Mouse (Mus musculus): ENCODE measurements around the gene Tff1.
A peak's percentile ranks its signal among the peaks of the same experiment; 100 is the strongest.

Tff1 gene

DNA sequence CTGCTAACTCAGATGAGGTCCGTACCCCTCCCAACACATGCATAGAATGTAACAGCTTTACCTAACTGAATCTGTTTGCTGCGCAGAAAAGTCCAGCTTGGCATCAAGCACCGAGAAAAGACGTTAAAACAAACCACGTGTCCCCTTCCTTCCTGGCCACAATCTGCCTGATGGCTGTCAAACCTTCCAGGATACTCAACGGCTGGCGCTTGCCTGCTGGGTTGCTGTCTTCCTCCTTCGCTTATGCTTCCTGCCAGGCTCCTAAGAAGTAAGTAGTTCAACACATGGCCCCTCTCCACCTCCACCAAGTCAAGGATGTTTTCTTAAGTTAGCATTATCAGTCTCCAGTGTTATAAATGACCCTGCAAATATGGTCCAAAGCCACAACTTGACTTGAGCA, 11.3 kb downstream of the Tff1 start:
- no peak for DNase-seq (ENCODE audit: low read depth, low spot score)

DNA sequence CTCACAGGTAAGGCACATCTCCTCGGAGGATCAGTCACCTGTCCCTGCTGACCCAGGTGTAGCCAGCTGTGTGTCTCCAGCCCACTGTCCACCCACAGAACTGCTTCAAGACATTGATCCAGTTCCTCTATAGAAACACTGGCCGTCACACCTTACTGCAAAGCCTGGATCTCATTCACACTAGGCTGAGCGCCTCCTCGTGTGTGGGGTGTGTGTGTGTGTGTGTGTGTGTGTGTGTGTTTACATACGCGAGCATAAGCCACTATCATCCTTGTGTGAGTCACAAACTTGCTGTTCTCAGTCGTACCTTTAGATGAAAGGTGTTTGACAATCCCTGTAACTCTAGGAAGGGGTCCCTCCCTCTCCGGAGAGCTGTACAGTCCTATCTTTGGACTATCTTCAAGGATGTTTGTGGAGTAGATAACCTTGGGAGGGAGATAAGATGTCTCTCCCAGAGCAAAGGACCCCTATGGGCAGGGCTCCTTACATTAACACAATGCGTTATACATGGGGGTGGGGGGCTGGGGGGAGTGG, 12.0 kb downstream of the Tff1 start:
- DNase-seq (ENCODE audit: low read depth, low spot score), result no peak

DNA sequence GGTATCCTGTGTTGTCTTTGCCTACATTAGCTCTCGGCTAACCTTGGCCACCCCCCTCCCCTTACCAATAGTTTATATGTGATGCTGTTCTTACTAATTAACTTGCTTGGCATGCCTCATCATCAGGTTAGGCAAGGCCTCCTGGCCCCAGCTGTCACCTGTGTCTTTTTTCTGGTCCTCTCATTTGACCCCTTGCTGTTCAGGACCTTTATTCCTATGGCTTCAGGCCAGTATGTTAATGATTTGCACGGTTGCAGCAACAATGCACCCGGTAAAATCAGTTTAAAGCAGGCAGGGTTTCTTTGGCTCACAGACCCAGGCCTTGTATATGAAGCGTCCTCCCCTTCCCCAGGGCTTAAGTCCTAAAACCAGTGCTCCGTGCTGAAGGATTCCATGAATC, 12.6 kb downstream of the Tff1 start:
- DNase-seq (ENCODE audit: low read depth, low spot score), result no peak

DNA sequence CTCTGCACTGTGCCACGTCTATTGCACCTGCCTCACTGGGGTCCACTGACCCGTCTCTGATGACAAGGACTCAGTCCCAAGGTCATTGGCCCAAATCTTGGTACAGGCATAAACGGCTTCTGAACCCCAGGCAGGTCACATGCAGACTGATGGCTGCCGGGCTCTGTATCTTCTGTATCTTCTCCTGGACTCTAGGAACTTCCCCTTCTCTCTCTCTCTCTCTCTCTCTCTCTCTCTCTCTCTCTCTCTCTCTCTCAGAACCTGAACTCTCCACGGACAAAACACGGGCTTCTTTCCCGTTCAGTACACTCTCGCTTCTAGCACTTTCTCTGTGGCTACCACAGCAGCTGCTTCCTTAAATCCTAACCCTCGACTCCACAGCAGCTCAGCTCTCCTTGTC, 19.1 kb downstream of the Tff1 start:
- no peak for DNase-seq (ENCODE audit: low read depth, low spot score)

DNA sequence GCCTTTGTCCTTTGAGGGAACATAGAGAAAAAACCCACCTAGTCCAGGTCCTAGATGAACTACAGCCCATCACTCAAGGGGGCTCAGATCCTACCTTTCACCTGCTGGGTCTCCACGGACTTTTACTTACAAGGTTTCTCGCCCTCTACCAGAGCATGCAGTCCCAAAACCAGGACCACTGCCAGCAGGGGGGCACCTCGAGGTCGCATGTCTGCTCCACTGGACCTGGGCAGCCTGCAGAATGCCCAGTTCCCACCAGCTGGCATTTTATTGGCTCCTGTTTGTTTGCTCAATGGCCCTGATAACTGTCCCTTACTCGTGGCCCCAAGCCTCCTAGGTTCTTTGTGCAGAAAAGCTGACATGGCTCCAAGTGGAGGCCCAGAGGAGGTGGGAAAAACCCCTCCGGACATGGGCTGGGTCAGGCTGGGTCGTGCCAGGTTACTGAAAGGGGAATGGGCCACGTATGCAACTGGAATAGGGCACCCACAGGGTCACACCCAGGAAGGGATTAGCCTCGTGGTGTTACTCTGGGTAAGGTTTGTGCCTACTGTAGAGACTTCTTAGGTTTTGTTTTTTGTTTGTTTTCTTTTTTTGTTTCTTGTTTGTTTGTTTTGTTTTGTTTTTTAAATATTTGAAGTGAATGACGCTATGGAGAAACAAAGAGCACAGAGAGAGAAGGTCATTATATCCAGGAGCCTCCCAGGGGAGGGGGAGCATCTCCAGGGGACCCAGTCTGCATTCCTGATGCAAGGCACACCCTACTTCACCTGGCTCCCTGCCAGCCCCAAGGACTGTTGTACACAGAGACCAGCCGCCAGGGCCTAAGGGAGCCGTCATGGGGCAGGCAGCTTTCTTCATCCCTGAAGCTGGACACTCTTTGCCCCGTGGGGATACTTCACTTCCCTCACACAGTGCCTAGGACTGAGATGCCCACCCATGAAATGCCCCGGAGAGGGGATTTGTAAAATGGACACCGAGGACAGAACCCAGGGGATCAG, 20.7 kb downstream of the Tff1 start, which contains the start of gene Tff2:
Gene Tff2, minus strand, starts transcription at position 243 of the 998 bp plus-strand sequence.
- peak; percentile 90 for DNase-seq (ENCODE audit: low read depth, low spot score)

DNA sequence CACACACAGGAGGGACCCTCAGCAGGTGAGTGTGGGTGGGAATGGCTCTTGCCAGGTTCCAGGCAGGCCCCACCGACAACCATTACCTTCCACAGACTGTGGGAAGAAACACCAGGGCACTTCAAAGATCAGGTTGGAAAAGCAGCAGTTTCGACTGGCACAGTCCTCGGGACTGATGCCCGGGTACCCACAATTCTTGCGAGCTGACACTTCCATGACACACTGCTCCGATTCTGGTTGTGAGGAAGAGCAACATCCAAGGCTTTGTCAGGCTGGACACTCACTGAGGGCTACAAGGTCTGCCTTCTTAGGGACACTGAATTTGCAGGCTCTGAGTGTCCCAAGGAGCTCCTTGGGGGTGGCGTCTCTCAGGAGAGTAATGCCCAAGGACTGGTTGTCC, 23.0 kb downstream of the Tff1 start:
- no peak for DNase-seq (ENCODE audit: low read depth, low spot score)

DNA sequence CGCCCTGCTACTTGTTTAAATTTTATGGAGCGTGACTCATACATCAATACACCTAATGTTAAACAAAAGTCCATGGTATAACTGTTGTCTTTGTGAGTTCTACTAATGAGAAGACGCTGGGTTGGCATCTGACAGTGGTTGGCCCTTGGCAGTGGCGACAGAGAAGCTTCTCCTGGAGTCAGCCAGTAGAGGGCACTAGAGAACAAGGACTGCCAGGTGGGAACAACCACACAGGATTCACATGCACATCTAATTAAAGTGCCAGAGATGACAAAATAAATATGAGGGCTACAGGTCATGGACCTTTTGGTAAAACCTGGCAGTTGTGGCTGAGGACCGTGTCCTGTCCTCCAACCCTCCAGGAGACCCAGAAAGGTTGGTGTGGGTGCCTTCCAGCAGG, 26.7 kb downstream of the Tff1 start:
- DNase-seq (ENCODE audit: low read depth, low spot score), result peak; percentile 75

DNA sequence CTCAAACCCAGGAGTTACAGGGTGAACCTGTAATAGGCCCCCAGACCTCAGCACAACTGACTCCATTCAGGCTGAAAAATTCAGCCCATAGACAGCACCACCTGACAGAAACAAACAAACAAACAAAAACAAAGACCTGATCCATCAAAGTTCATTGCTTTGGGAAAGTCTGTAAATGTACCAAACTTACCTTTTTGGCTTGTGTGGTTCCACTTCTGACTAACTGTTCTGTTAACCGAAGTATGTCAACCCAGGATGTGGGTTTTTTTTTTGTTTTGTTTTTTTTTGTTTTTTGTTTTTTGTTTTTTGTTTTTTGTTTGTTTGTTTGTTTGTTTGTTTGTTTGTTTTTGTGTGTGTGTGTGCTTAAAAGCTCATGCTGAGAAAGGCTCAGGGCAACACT, 28.3 kb downstream of the Tff1 start:
- no peak for DNase-seq (ENCODE audit: low read depth, low spot score)

GRCm38 (mm10) chr17:31136291-31136690, 28.8 kb downstream of the Tff1 start:
- DNase-seq (ENCODE audit: low read depth, low spot score), result no peak

GRCm38 (mm10) chr17:31134913-31135312, 30.2 kb downstream of the Tff1 start:
- no peak for DNase-seq (ENCODE audit: low read depth, low spot score)

DNA sequence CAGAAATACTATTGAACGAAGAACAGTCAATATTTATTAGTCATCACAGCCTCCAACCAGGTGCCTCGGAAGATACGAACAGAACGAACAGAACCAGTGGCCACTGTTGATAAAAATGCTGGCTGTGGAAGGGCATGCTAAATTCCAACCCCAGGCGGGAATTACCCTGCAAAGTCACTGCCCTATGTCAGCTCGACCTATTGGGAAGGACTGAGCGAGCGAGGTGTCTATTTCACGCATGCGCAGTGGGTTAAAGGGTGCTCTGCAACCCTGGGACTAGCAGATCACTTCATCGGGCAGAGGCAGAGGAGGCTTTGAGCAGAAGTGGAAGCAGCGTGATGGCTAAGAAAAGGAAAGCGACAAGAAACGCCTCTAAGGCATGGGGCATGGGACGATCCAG, 31.3 kb downstream of the Tff1 start:
- DNase-seq (ENCODE audit: low read depth, low spot score), result peak; percentile 61

DNA sequence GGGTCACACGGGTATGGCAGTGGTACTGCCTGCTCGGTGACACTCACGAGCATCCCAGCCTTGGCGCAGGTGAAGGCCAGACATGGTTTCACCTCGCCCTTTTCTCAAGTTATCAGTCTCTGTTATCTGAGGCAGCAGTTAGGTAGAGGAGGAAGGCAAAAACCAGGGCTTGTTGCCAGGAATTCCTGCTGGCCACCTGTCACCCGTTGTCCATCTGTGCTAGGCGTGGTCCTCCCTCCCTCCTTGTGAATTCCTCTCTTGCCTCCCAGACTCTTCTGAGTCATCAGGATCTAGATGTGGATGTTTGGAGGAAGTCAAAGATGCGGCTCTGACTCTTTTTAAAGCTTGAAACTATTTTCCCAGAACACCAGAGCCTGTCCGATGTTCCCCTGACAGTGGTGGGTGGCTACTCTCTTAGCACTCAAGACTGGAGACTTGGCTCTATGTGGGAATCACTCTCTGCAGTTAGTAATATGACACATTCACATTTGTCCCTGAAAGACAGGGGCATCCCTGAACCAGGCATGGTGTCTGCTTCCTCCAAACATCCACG, 33.7 kb downstream of the Tff1 start:
- DNase-seq (ENCODE audit: low read depth, low spot score), result no peak

DNA sequence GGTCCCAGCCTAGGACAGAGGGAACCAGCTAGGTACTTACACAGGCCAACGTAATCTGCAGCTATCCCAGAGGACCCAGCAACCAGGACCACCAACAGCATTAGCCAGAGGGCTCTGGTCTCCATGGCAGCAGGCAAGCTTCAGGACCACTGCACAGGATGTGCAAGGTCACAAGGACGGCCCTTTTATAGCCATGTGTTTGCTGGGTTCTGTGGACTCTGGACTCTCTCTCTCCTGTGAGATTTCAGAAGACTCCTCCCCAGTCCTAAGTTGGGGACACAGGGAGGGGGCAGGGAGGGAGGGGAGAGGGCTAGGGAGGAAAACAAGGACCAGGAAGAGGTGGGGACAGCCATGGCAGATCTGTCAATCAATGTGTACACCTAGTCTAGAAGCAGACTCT, 35.6 kb downstream of the Tff1 start, which contains the start of gene Tff3:
Gene Tff3, minus strand, starts transcription at position 195 of the 400 bp plus-strand sequence.
- no peak for DNase-seq (ENCODE audit: low read depth, low spot score)

GRCm38 (mm10) chr17:31128708-31129318, 36.3 kb downstream of the Tff1 start:
- DNase-seq (ENCODE audit: low read depth, low spot score), result no peak

DNA sequence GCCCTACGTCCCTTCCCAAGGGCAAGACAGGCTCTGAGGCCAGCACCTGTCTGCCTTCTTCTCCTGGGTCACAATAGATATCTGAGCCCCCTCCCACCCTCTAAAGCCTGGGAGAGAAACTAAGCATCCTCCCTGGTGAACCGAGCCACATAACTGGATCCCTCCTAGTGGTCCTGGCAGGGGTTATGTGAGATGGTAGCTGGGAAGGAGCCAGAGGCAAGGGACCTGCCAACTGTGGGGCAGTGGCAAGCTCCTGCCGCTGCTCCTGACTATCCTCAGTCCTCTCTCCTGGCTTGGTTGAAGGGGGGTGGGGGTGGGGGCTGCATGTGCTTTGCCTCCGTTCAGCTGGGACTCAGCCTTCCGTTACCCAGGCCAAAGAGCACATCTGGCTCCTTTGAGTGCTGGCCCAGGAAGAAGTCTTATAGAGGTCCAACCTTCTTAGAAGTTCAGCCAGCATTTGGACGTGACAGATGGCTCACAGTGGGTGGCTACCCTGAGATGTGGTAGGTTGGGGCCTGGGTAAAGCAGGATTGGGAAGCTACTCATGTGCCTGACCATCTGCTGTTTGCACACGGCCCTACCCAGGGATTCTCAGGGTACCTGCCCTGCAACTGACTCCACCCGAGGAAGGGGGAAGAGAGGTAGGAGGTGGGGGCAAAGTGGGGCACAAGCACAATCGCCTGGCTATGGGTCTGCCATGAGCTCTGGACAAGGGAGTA, 39.4 kb downstream of the Tff1 start:
- DNase-seq (ENCODE audit: low read depth, low spot score), result no peak

DNA sequence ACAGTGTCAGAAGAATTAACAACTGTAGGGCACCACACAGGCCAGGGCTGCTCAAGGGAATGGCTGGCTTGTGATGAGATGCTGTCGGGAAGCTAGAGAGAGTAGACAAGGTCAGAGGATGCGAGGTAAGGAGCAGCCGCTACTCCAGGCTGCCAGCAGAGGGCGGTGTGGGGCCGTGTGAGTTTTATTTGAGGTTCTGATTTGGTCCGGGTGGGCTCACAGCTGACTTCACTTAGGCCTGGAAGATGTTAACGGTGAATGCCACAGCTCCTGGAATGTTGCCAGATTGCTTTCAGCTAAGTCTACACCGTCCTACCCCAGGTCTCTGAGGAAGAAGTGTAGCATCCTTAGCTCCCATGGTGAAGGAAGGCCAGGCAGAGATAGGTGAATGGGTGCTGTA, 43.1 kb downstream of the Tff1 start:
- DNase-seq (ENCODE audit: low read depth, low spot score), result peak; percentile 83

- DNase-seq (ENCODE audit: low read depth, low spot score), result peak; percentile 87
Measured at GRCm38 (mm10) chr17:31119429-31119828, 45.6 kb downstream of the Tff1 start.

DNA sequence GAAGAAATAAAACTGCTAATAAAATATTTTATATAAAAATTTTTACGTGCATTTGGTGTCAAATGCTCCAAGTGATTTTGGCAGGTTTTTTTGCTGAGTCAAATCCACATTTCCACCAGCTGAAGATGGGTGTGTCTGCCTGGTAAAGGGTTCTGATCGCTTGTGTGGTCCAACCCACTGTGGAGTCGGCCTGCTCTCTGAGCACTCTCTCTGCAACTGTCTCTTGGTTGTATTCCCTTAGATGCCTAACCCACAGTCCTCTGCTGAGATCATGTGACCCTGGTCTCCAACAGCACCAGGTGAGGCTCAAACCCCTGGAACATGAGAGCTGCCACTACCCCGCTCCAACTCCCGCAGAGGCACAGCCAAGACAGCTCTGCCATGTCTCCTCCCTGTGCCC, 47.1 kb downstream of the Tff1 start:
- DNase-seq (ENCODE audit: low read depth, low spot score), result peak; percentile 53

- no peak for DNase-seq (ENCODE audit: low read depth, low spot score)
Measured at GRCm38 (mm10) chr17:31116063-31116462, 49.0 kb downstream of the Tff1 start.

GRCm38 (mm10) chr17:31113191-31113856, 51.8 kb downstream of the Tff1 start:
- DNase-seq (ENCODE audit: low read depth, low spot score), result peak; percentile 84

All from ZHBTc4 (cell line).